Mouse (Mus musculus) bone marrow, adult 2 months (tissue): Measurements from ENCODE around the gene Rdh9.

Source experiments
- CTCF ChIP-seq: fragments of 200-500 bp; IDR thresholded peaks from 2 replicates; pipeline ENCODE4 v1.5.1; 2011; ENCODE audit warnings: low read length, control low read depth; ENCODE audit not compliant: control insufficient read depth, insufficient read depth
- POLR2A ChIP-seq: fragments of 200-500 bp; IDR thresholded peaks from 2 replicates; pipeline ENCODE4 v1.6.1; 2011; ENCODE audit warnings: low read depth, mild to moderate bottlenecking, control low read depth, low read length, borderline replicate concordance; ENCODE audit not compliant: control insufficient read depth

- no peak for TF ChIP-seq CTCF
- no peak for TF ChIP-seq POLR2A
These were observed 26.1 kb downstream of the Rdh9 start for GRCm38 (mm10) chr10:127802236-127802635.
